Mouse (Mus musculus): Measurements from ENCODE around the gene Plbd2. TPM values are rescaled to one million over a fixed set of nuclear protein-coding genes. Genes with fewer than 3 reads are reported as not detected.
"Not testable (repeated sequence)": the region's sequence is repeated elsewhere in the genome, so short reads cannot be mapped to it uniquely, and the experiment has no call there.

Plbd2 gene
- polyA plus RNA-seq, 1 experiment from 2014 or later = 19.0 TPM

DNA sequence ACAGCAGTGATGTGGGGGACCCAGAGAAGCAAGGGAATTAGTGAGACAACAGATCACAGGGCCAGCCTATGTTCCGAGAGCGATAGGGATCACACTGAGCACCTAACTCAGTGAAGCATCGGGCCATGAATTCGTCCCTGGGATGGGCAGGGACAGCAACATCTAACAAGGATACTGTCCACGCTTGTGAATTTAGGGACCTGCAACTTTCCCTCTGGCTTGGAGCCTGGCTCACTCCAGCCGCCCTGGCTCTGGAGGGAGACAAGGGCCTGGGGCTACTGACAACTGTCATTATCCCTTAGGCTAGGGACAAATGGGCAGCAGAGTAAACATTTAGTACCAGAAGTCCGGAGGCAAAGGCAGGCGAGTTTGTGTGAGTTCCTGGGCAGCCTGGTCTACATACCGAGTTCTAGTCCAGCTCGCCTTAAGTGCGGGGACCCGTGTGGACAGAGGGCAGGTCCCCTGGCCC, 716 bp downstream of the Plbd2 start:
- 6% methylated on average over 12 of the region's 12 CpGs for WGBS (ENCODE audit: insufficient replicate concordance)
- no peaks in the 10 kb centered on the region for H3K27me3 ChIP-seq (ENCODE audit: control insufficient read depth, insufficient read depth, low read depth, low read length)
- H3K9me3 ChIP-seq (replicated peaks; ENCODE audit: control insufficient read depth, low read length) = no peaks in the 10 kb centered on the region
- peaks cover 17% of the 10 kb centered on the region for H3K4me1 ChIP-seq (ENCODE audit: control insufficient read depth, low read depth, low read length)
- H3K4me2 ChIP-seq (ENCODE audit: low read depth, low read length) = peak overlapping the region; percentile 95
- H3K4me3 ChIP-seq (ENCODE audit: low read depth, low read length) = peak overlapping the region; percentile 84
- H3K27ac ChIP-seq (ENCODE audit: low read length) = peak overlapping the region; percentile 10; the same call in 1 of the 2 replicates
- H3K36me3 ChIP-seq (ENCODE audit: control insufficient read depth, insufficient read depth) = no peaks in the 10 kb centered on the region
- H3K9ac ChIP-seq (ENCODE audit: low read depth, low read length) = peak overlapping the region; percentile 84
- ATAC-seq (ENCODE audit: low read depth) = peak; percentile 7; the same call in 1 of the 2 replicates

DNA sequence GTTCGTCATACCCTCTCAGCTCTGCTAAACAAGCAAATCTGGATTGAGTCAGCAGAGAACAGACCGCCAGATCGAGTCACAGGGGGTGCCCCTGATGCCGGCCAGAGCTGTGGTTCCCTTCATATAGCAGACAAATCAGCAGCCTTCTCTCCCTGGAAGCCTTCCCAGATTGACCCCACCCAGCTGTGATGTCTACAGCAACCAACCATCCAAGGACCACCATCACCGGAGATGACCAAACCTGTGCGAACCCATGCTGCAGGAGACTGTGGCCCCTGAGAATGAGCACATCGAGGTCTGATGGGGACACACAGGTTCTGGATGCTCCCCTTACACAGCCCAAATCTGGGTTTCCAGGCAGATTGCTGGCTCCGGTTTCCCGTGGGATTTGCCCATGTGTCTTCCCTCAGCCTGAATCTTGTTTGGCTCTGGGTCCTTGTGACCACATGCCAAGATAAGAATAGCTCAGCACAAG, 1.2 kb downstream of the Plbd2 start:
- H3K9ac ChIP-seq (ENCODE audit: low read depth, low read length) = peak overlapping the region; percentile 84; the same call in 1 of the 2 replicates
- no peaks in the 10 kb centered on the region for H3K36me3 ChIP-seq (ENCODE audit: control insufficient read depth, insufficient read depth)
- no peak for ATAC-seq (ENCODE audit: low read depth)
- peak overlapping the region; percentile 95 for H3K4me2 ChIP-seq (ENCODE audit: low read depth, low read length)
- H3K27ac ChIP-seq (ENCODE audit: low read length) = no peak overlapping the region
- no peaks in the 10 kb centered on the region for H3K9me3 ChIP-seq (replicated peaks; ENCODE audit: control insufficient read depth, low read length)
- 57% methylated on average over 9 of the region's 9 CpGs for WGBS (ENCODE audit: insufficient replicate concordance)
- no peaks in the 10 kb centered on the region for H3K27me3 ChIP-seq (ENCODE audit: control insufficient read depth, insufficient read depth, low read depth, low read length)
- H3K4me3 ChIP-seq (ENCODE audit: low read depth, low read length) = peak overlapping the region; percentile 84
- peaks cover 17% of the 10 kb centered on the region for H3K4me1 ChIP-seq (ENCODE audit: control insufficient read depth, low read depth, low read length)

DNA sequence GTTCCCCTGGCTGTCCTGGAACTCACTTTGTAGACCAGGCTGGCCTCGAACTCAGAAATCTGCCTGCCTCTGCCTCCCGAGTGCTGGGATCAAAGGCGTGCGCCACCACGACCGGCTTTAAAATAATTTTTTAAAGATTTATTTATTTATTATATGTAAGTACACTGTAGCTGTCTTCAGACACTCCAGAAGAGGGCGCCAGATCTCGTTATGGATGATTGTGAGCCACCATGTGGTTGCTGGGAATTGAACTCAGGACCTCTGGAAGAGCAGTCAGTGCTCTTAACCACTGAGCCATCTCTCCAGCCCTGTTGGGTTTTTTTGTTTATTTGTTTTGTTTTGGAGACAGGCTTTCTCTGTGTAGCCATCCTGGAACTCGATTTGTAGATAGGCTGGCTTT, 2.8 kb downstream of the Plbd2 start:
- H3K27ac ChIP-seq (ENCODE audit: low read length); H3K9me3 ChIP-seq (replicated peaks; ENCODE audit: control insufficient read depth, low read length); H3K9ac ChIP-seq (ENCODE audit: low read depth, low read length); H3K36me3 ChIP-seq (ENCODE audit: control insufficient read depth, insufficient read depth); ATAC-seq (ENCODE audit: low read depth); H3K27me3 ChIP-seq (ENCODE audit: control insufficient read depth, insufficient read depth, low read depth, low read length); H3K4me2 ChIP-seq (ENCODE audit: low read depth, low read length); H3K4me3 ChIP-seq (ENCODE audit: low read depth, low read length): not testable (repeated sequence)
- WGBS (ENCODE audit: insufficient replicate concordance) = 74% methylated on average over 9 of the region's 9 CpGs
- peaks cover 16% of the 10 kb centered on the region for H3K4me1 ChIP-seq (ENCODE audit: control insufficient read depth, low read depth, low read length)

DNA sequence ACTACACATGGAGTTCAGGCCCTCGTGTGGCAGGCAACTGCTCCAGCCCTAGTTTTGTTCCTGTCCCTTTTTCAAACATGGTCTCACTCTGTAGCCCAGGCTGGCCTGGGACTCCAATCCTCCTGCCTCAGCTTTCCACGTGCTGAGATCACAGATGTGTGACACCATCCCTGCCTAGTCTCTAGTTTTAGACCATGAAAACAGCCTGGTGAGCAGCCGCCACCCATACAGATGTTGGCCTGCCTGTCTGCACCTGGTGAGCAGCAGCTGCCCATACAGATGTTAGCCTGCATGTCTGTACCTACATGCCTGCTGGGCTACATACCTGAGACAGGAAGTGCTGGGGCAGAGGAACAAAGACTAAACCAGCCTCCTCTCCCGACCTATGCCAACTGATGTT, 4.2 kb downstream of the Plbd2 start:
- Histone ChIP-seq H3K9me3 (replicated peaks; ENCODE audit: control insufficient read depth, low read length) (no peaks in the 10 kb centered on the region), H3K27me3 (ENCODE audit: control insufficient read depth, insufficient read depth, low read depth, low read length) (no peaks in the 10 kb centered on the region)
- no peak for ATAC-seq (ENCODE audit: low read depth)

DNA sequence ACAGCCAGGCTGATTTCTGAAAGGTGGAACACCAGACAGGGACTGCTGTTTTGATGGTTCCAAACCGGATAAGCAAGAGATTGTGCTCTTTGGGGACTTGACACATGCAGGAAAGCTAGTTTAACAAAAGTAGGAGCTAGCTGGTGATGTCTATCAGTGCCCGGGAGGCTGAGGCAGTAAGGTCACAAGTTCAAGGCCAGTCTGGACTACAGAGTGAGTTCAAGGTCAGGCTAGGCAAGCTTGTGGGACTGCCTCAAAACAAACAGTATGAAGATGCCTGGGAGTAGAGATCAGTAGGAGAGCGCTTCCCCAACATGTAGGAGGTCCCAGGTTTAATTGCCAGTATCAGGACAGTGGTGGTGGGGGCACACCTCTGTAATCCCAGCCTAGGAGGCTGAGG, 6.4 kb downstream of the Plbd2 start:
- Histone ChIP-seq H3K36me3 (ENCODE audit: control insufficient read depth, insufficient read depth) (no peaks in the 10 kb centered on the region; the same call in 1 of the 2 replicates), H3K9ac (ENCODE audit: low read depth, low read length) (no peak overlapping the region), H3K27me3 (ENCODE audit: control insufficient read depth, insufficient read depth, low read depth, low read length) (no peaks in the 10 kb centered on the region), H3K4me3 (ENCODE audit: low read depth, low read length) (no peak overlapping the region), H3K9me3 (replicated peaks; ENCODE audit: control insufficient read depth, low read length) (no peaks in the 10 kb centered on the region), H3K4me1 (ENCODE audit: control insufficient read depth, low read depth, low read length) (no peaks in the 10 kb centered on the region; the same call in 1 of the 2 replicates), H3K27ac (ENCODE audit: low read length) (no peak overlapping the region), H3K4me2 (ENCODE audit: low read depth, low read length) (no peak overlapping the region)
- 66% methylated on average over 3 of the region's 3 CpGs for WGBS (ENCODE audit: insufficient replicate concordance)
- ATAC-seq (ENCODE audit: low read depth) = no peak

More for the DNA sequence above, 4.2 kb downstream of the Plbd2 start:
- H3K4me1 ChIP-seq (ENCODE audit: control insufficient read depth, low read depth, low read length) = peaks cover 11% of the 10 kb centered on the region
- no peaks in the 10 kb centered on the region for H3K36me3 ChIP-seq (ENCODE audit: control insufficient read depth, insufficient read depth)
- no peak overlapping the region for H3K27ac ChIP-seq (ENCODE audit: low read length)
- H3K4me3 ChIP-seq (ENCODE audit: low read depth, low read length) = no peak overlapping the region
- no peak overlapping the region for H3K9ac ChIP-seq (ENCODE audit: low read depth, low read length)
- H3K4me2 ChIP-seq (ENCODE audit: low read depth, low read length) = no peak overlapping the region
- 59% methylated on average over 4 of the region's 4 CpGs for WGBS (ENCODE audit: insufficient replicate concordance)

DNA sequence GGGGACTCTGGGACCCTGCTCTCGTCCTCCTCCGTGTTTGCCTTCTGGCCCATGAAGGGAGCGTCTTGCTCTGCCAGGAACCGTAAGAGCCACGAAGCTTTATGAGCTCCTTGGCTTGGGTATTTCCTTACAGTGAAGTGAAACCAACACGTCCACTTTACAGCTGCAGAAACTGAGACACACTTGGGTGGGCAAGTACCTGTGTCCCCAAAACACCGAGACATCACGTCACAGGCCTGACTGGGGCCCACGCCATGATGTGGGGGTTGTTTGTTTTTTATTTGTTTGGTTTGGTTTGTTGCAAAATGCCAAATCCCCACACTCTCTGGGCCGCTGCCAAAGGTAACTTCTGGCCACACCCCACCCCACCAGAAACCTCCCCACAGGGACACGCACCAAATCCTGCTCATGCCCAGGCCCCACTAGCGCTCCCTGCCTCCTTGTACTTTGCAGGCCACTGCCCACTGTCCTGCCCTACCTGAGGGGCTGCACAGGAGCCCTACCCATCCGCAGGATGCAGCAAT, 7.7 kb downstream of the Plbd2 start:
- Histone ChIP-seq H3K36me3 (ENCODE audit: control insufficient read depth, insufficient read depth) (no peaks in the 10 kb centered on the region; the same call in 1 of the 2 replicates), H3K9ac (ENCODE audit: low read depth, low read length) (no peak overlapping the region), H3K4me1 (ENCODE audit: control insufficient read depth, low read depth, low read length) (no peaks in the 10 kb centered on the region), H3K9me3 (replicated peaks; ENCODE audit: control insufficient read depth, low read length) (no peaks in the 10 kb centered on the region), H3K27me3 (ENCODE audit: control insufficient read depth, insufficient read depth, low read depth, low read length) (no peaks in the 10 kb centered on the region), H3K4me3 (ENCODE audit: low read depth, low read length) (no peak overlapping the region), H3K4me2 (ENCODE audit: low read depth, low read length) (no peak overlapping the region), H3K27ac (ENCODE audit: low read length) (no peak overlapping the region)
- ATAC-seq (ENCODE audit: low read depth) = no peak
- WGBS (ENCODE audit: insufficient replicate concordance) = 79% methylated on average over 13 of the region's 13 CpGs

DNA sequence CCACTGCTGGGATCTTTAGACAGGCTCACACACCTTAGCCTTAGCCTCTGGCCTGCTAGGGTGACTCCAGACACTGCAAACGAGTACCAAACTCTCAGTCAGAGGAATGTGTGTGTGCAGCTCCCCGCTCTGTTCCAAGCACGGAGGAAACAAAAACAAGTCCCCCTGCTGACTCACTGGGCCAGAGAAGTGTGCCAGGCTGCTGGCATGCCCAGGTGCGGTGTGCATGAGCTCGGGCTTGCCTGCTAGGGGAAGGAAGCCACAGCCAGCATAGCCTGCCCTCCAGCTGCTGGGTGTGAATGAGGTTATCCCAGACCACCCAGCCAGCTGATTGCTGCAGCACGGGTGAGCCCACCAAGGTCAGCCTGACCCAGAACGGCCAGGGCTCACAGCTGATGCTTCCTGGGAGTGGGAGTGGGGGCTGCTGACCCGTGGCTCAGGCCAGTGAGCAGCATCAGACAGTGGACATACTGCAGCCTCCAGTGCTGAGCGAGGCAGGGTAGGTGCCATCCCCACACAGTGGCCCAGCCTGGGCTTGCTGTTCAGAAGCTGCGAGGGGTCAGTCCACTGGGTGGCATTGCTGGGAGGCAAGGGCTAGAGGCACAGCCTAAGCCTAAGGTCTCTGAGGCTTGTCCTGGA, 8.2 kb downstream of the Plbd2 start:
- 75% methylated on average over 10 of the region's 10 CpGs for WGBS (ENCODE audit: insufficient replicate concordance)
- Histone ChIP-seq H3K9ac (ENCODE audit: low read depth, low read length) (no peak overlapping the region), H3K36me3 (ENCODE audit: control insufficient read depth, insufficient read depth) (no peaks in the 10 kb centered on the region; the same call in 1 of the 2 replicates), H3K9me3 (replicated peaks; ENCODE audit: control insufficient read depth, low read length) (no peaks in the 10 kb centered on the region), H3K4me2 (ENCODE audit: low read depth, low read length) (no peak overlapping the region), H3K4me3 (ENCODE audit: low read depth, low read length) (no peak overlapping the region), H3K27ac (ENCODE audit: low read length) (no peak overlapping the region), H3K27me3 (ENCODE audit: control insufficient read depth, insufficient read depth, low read depth, low read length) (no peaks in the 10 kb centered on the region), H3K4me1 (ENCODE audit: control insufficient read depth, low read depth, low read length) (no peaks in the 10 kb centered on the region)
- ATAC-seq (ENCODE audit: low read depth) = no peak

DNA sequence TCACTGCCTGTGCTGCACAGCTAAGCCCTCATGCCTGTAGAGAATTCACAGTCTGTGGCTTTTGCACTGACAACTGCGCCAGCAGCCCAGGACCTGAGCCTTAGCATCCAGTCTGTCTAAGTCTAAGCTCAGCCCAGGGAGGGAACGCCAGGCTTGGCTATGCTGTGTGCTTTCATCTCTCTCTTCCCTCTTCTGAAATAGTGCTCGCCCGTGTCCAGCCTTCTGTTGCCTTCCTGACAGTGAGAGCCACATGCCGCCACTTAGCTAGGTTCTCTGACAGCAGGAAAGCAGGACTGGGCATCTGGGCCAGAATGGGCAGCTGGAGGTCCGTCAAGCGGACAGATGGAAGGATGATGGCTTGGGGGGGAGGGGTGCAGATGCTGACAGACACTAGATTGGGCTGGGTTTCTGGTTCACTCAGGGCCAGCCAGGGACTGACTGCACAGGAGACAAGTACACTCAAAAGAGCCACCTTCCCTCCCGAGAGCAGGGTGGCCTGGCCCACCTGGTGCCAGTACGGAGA, 9.5 kb downstream of the Plbd2 start:
- no peaks in the 10 kb centered on the region; the same call in 1 of the 2 replicates for H3K36me3 ChIP-seq (ENCODE audit: control insufficient read depth, insufficient read depth)
- H3K4me3 ChIP-seq (ENCODE audit: low read depth, low read length) = no peak overlapping the region
- H3K27me3 ChIP-seq (ENCODE audit: control insufficient read depth, insufficient read depth, low read depth, low read length) = no peaks in the 10 kb centered on the region
- WGBS (ENCODE audit: insufficient replicate concordance) = 76% methylated on average over 9 of the region's 9 CpGs
- no peak overlapping the region for H3K9ac ChIP-seq (ENCODE audit: low read depth, low read length)
- H3K4me1 ChIP-seq (ENCODE audit: control insufficient read depth, low read depth, low read length) = no peaks in the 10 kb centered on the region
- no peak overlapping the region for H3K4me2 ChIP-seq (ENCODE audit: low read depth, low read length)
- no peaks in the 10 kb centered on the region for H3K9me3 ChIP-seq (replicated peaks; ENCODE audit: control insufficient read depth, low read length)
- no peak overlapping the region for H3K27ac ChIP-seq (ENCODE audit: low read length)
- ATAC-seq (ENCODE audit: low read depth) = no peak

DNA sequence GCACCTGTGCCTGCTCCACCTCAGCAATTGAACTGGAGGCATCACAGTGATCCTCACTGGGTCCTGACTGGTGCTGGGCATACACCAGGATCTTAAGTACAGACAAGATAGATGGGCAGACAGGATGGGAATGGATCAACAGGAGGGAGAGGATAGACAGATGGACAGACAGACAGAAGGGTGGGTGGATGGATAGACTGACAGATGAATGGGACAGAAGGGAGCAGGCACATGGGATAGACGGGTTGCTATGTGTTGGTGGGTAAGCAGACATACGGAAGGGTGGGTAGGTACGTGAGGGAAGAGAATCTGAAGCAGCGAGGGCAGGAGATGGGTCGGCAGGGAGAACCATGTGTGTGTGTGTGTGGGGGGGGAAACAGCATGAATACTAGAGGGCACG, 10.0 kb downstream of the Plbd2 start:
- H3K9me3 ChIP-seq (replicated peaks; ENCODE audit: control insufficient read depth, low read length) = no peaks in the 10 kb centered on the region
- ATAC-seq (ENCODE audit: low read depth) = no peak
- no peaks in the 10 kb centered on the region; the same call in 1 of the 2 replicates for H3K36me3 ChIP-seq (ENCODE audit: control insufficient read depth, insufficient read depth)
- no peaks in the 10 kb centered on the region for H3K4me1 ChIP-seq (ENCODE audit: control insufficient read depth, low read depth, low read length)
- no peak overlapping the region for H3K4me3 ChIP-seq (ENCODE audit: low read depth, low read length)
- no peak overlapping the region for H3K4me2 ChIP-seq (ENCODE audit: low read depth, low read length)
- H3K27me3 ChIP-seq (ENCODE audit: control insufficient read depth, insufficient read depth, low read depth, low read length) = no peaks in the 10 kb centered on the region
- 84% methylated on average over 6 of the region's 6 CpGs for WGBS (ENCODE audit: insufficient replicate concordance)
- no peak overlapping the region for H3K9ac ChIP-seq (ENCODE audit: low read depth, low read length)
- H3K27ac ChIP-seq (ENCODE audit: low read length) = no peak overlapping the region
